Mouse (Mus musculus): ENCODE measurements around the gene Vegfd. TPM values are rescaled to one million over a fixed set of nuclear protein-coding genes. Genes with fewer than 3 reads are reported as not detected.

Vegfd gene
- polyA plus RNA-seq (2015; fragmentation: Nextera tagmentation; extraction: Ambion mirVana): 1.3 and 2.1 TPM in 2 replicates

GRCm38 (mm10) chrX:164373081-164373480, at the start of gene Vegfd:
TSS of gene Vegfd (plus strand) at chrX:164373378.

GRCm38 (mm10) chrX:164419471-164419939, 46.3 kb downstream of the Vegfd start, which contains the start of gene Piga:
TSS of gene Piga (plus strand) at chrX:164419787.

GRCm38 (mm10) chrX:164436709-164437108, 63.5 kb downstream of the Vegfd start, which contains the start of gene Asb11:
TSS of gene Asb11 (plus strand) at chrX:164436994.

Other genes with a start within 250 kb of the Vegfd start
- gene Ace2, start 234.0 kb upstream of the Vegfd start, polyA plus RNA-seq (2015; fragmentation: Nextera tagmentation; extraction: Ambion mirVana): 0.40 and 0.41 TPM in 2 replicates
- 4.1 and 5.2 TPM in 2 replicates for gene Bmx, start 115.2 kb upstream of the Vegfd start, polyA plus RNA-seq (2015; fragmentation: Nextera tagmentation; extraction: Ambion mirVana)
- 17.4 and 18.0 TPM in 2 replicates for gene Pir, start 104.0 kb upstream of the Vegfd start, polyA plus RNA-seq (2015; fragmentation: Nextera tagmentation; extraction: Ambion mirVana)
- 12.7 and 14.5 TPM in 2 replicates for gene Piga, start 46.4 kb downstream of the Vegfd start, polyA plus RNA-seq (2015; fragmentation: Nextera tagmentation; extraction: Ambion mirVana)
- 0.10 and 0.30 TPM in 2 replicates for gene Asb11, start 63.6 kb downstream of the Vegfd start, polyA plus RNA-seq (2015; fragmentation: Nextera tagmentation; extraction: Ambion mirVana)
- not detected in 2 replicates for gene Asb9, start 132.9 kb downstream of the Vegfd start, polyA plus RNA-seq (2015; fragmentation: Nextera tagmentation; extraction: Ambion mirVana)

All from spleen, postnatal 0 days (tissue).